Mouse (Mus musculus) limb, embryonic 13.5 days (tissue): Measurements from ENCODE around the gene Fancb. TPM values are rescaled to one million over a fixed set of nuclear protein-coding genes. Genes with fewer than 3 reads are reported as not detected.

ENCODE experiments used
- ATAC-seq: fragments of 200-750 bp; cut with Nextera tagmentation; 2 replicates; pipeline ENCODE4 v1.8.0; 2017; ENCODE audit warnings: low read depth, moderate number of reproducible peaks, moderate TSS enrichment; ENCODE audit not compliant: low FRiP score
- H3K27ac ChIP-seq: fragments of 300-500 bp; sonication (generic); 2 replicates; pipeline ENCODE4 v1.5.1; 2015; ENCODE audit warnings: inconsistent platforms, mild to moderate bottlenecking, moderate library complexity
- H3K27me3 ChIP-seq: fragments of 300-500 bp; sonication (generic); 2 replicates; pipeline ENCODE4 v1.6.1; 2015; ENCODE audit warnings: mild to moderate bottlenecking, inconsistent platforms
- H3K36me3 ChIP-seq: fragments of 300-500 bp; sonication (generic); 2 replicates; pipeline ENCODE4 v1.6.1; 2015; ENCODE audit warnings: inconsistent platforms, mild to moderate bottlenecking, moderate library complexity
- H3K4me1 ChIP-seq: fragments of 300-500 bp; sonication (generic); 2 replicates; pipeline ENCODE4 v1.6.1; 2015; ENCODE audit warnings: inconsistent platforms
- H3K4me2 ChIP-seq: fragments of 300-500 bp; sonication (generic); replicated peaks from 2 replicates; pipeline ENCODE4 v1.6.1; 2015; ENCODE audit warnings: inconsistent platforms, mild to moderate bottlenecking, moderate library complexity
- H3K4me3 ChIP-seq: fragments of 300-500 bp; sonication (generic); 2 replicates; pipeline ENCODE4 v1.5.1; 2015; ENCODE audit warnings: moderate library complexity, mild to moderate bottlenecking, inconsistent platforms
- H3K9ac ChIP-seq: fragments of 300-500 bp; sonication (generic); 2 replicates; pipeline ENCODE4 v1.6.1; 2015; ENCODE audit warnings: mild to moderate bottlenecking, inconsistent platforms
- H3K9me3 ChIP-seq: fragments of 300-500 bp; sonication (generic); 2 replicates; pipeline ENCODE4 v1.6.1; 2016; ENCODE audit warnings: inconsistent platforms
- WGBS: fragments of 180-500 bp; shearing (Covaris S2); methylation state at CpG from one replicate; pipeline ENCODE4 v1.1.7; 2015; 5-methylcytosine and 5-hydroxymethylcytosine counted together
- polyA plus RNA-seq: library from polyadenylated mRNA; unstranded; fragments of >200 nt; fragmentation: Nextera tagmentation; extraction: Ambion mirVana; gene quantifications from 2 replicates; pipeline ENCODE4 v1.2.1, GENCODE M21; 2015

Gene Fancb
- polyA plus RNA-seq: 8.1 and 8.3 TPM in 2 replicates

DNA sequence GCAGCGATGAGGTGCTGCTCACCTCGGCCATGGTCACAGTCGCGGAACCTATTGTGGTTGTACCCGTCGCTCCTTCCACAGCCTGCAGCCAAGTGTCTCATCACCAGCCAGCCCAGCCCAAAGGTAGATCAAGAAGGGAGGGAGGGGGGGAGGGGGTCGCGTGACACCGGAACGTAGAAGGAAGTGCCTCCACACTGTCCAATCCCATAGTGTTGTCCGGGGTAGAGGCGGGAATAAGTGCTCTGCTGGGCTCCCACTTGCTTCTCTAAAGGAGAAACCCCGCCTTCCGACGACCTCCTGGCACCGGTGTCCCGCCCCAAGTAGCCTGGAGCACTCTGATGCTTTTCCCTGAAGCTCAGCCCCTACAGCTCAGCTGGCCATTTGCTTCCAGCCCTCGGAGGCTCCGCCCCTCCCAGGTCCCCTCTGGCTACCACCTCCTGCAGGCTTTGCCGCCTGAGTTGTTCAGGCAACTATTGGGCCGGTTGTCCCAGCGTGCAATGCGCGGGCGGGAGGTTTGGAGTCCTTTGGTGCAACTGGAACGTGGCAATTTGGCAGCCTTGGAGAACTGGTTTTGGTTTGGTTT is at the start of gene Fancb, which contains the start of gene Mospd2:
Gene Fancb, plus strand, starts transcription at position 400 of the 583 bp plus-strand sequence.
Gene Mospd2, minus strand, starts transcription at position 183 of the 583 bp plus-strand sequence.
- Histone ChIP-seq H3K27ac (peak within 1 kb of the TSS; percentile 22; the same call in 1 of the 2 replicates), H3K4me1 (no peaks in the 10 kb centered on the region), H3K4me2 (peak within 1 kb of the TSS; percentile 63), H3K9ac (peak within 1 kb of the TSS; percentile 65), H3K4me3 (peak within 1 kb of the TSS; percentile 55), H3K9me3 (no peaks in the 10 kb centered on the region), H3K36me3 (no peaks in the 10 kb centered on the region), H3K27me3 (peaks cover 17% of the 10 kb centered on the region)
- WGBS: 13% methylated on average over 23 of the region's 26 CpGs
- peak; percentile 100 for ATAC-seq

GRCm38 (mm10) chrX:164941540-164941939 is 38.9 kb upstream of the Fancb start:
- whole genome bisulfite sequencing: 96% methylated on average over 5 of the region's 5 CpGs
- ATAC-seq: no peak
- Histone ChIP-seq H3K4me3 (no peak overlapping the region), H3K4me1 (no peaks in the 10 kb centered on the region), H3K4me2 (no peak overlapping the region), H3K27ac (no peak overlapping the region), H3K9ac (no peak overlapping the region), H3K27me3 (0 out of 2 replicates have a peak, but pooled peaks cover 3% of the 10 kb centered on the region), H3K36me3 (peaks cover 10% of the 10 kb centered on the region), H3K9me3 (no peaks in the 10 kb centered on the region)

DNA sequence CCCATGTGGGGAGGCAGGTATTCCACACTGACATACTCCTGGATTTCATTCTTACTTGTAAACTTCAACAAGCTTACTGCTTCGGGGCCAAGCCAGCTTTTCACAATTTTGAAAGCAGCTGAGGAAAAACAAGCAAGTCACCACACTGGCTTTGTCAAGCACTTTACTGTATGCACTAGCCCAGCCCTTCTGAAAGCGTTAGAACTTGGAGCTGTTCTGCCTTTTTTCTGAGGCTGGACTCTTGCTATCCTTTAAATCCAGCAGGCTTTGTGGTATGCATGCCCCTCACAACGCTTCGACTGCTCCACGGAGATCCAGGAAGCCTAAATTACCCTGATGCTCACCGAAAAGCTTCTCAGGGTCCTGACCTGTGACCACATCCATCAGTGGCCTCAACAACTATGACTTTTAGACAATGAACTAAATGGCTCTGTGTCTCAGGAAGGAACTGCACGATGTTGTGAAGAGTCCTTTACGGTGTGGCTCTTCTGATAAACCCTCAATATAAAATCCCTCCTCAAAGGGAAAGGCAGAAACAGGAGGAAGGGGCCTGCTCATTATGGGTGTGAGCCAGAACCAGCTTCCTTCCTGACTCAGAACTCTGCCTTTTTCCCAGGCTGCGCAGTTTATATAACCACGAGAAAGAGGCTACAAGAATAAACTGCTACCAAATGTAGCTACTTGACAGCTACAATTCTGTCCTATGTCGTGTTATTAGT is 28.4 kb upstream of the Fancb start:
- H3K4me3 ChIP-seq: no peak overlapping the region
- H3K36me3 ChIP-seq: peaks cover 5% of the 10 kb centered on the region; the same call in 1 of the 2 replicates
- no peak for ATAC-seq
- H3K9me3 ChIP-seq: no peaks in the 10 kb centered on the region
- H3K4me2 ChIP-seq: no peak overlapping the region
- 0 out of 2 replicates have a peak, but pooled peaks cover 7% of the 10 kb centered on the region for H3K4me1 ChIP-seq
- H3K27ac ChIP-seq: peak overlapping the region; percentile 33; the same call in 1 of the 2 replicates
- no peak overlapping the region for H3K9ac ChIP-seq
- peaks cover 9% of the 10 kb centered on the region; the same call in 1 of the 2 replicates for H3K27me3 ChIP-seq
- WGBS: 41% methylated on average over 11 of the region's 11 CpGs

DNA sequence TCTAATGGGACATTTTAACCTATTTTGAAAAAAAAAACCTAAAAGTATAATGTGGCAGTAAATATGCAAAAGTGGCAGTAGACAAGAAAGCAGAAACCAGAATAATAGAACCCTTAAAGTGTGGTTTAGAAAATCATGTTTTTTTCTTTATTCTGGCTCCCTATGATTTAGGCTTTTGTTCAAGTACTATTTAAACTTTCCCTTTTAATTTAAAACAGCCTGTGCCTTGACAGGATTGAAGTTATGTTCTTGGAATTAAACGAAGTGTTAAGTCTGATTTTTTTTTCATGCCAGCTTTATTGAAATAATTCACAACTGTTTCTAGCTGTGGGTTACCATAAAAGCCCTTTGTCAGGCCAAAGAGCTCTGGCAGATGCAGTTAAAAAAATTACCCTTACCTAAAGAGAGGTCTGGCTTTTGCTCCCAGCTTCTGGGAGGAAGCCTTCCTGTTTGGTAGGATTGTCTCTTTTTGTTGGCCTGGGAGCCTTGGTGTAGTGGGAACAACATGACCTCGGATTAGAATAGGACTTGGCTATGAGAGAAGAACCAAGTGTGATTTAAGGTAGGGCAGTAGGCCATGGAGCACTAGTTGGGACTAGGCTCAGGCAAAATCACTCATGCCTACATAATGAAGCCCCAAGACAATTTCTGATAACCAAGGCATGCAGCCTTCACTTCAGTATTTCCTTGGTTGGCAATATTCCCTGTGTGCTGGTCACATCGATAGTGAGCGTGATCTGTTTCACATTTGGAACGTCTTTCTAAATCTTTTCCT is 27.6 kb upstream of the Fancb start:
- 49% methylated on average over 5 of the region's 5 CpGs for WGBS
- H3K9ac ChIP-seq: no peak overlapping the region
- H3K4me2 ChIP-seq: no peak overlapping the region
- H3K36me3 ChIP-seq: peaks cover 5% of the 10 kb centered on the region; the same call in 1 of the 2 replicates
- no peak overlapping the region for H3K27ac ChIP-seq
- ATAC-seq: no peak
- H3K9me3 ChIP-seq: no peaks in the 10 kb centered on the region
- H3K4me1 ChIP-seq: 0 out of 2 replicates have a peak, but pooled peaks cover 7% of the 10 kb centered on the region
- H3K27me3 ChIP-seq: peaks cover 8% of the 10 kb centered on the region; the same call in 1 of the 2 replicates
- H3K4me3 ChIP-seq: no peak overlapping the region

- ATAC-seq: no peak
- Histone ChIP-seq H3K9me3 (no peaks in the 10 kb centered on the region), H3K4me1 (no peaks in the 10 kb centered on the region), H3K27ac (no peak overlapping the region), H3K36me3 (no peaks in the 10 kb centered on the region), H3K4me2 (no peak overlapping the region), H3K27me3 (peaks cover 3% of the 10 kb centered on the region; the same call in 1 of the 2 replicates), H3K9ac (no peak overlapping the region), H3K4me3 (no peak overlapping the region)
- WGBS: 88% methylated on average over 3 of the region's 3 CpGs
Measured at GRCm38 (mm10) chrX:164965750-164966448, 14.5 kb upstream of the Fancb start.

DNA sequence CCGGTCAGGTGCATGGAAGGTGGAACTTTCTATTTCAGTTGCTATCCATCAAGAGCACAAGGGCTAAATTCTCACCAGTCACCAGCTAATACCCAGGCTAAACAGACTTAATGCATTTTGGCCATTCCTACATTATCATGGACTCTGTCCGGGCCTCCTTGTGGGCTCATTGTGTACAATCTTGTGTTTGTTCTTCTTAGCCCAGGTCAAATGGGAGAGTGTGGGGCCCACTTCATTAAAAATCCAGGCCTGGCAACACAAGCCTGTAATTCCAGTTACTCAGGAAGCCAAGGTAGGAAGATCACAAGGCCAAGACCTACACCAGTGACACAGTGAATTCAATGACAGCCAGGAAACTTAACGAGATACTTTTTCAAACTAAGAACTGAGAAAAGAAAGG is 9.2 kb upstream of the Fancb start:
- no peak for ATAC-seq
- H3K9ac ChIP-seq: no peak overlapping the region
- no peaks in the 10 kb centered on the region for H3K9me3 ChIP-seq
- no peaks in the 10 kb centered on the region for H3K36me3 ChIP-seq
- H3K4me2 ChIP-seq: no peak overlapping the region
- H3K4me1 ChIP-seq: no peaks in the 10 kb centered on the region
- H3K4me3 ChIP-seq: no peak overlapping the region
- H3K27me3 ChIP-seq: no peaks in the 10 kb centered on the region
- no peak overlapping the region for H3K27ac ChIP-seq
- WGBS: 90% methylated on average over 3 of the region's 3 CpGs

GRCm38 (mm10) chrX:164978866-164979265 is 1.5 kb upstream of the Fancb start:
- Histone ChIP-seq H3K9me3 (no peaks in the 10 kb centered on the region), H3K36me3 (no peaks in the 10 kb centered on the region), H3K9ac (no peak overlapping the region), H3K4me1 (no peaks in the 10 kb centered on the region), H3K4me3 (peak overlapping the region; percentile 55; the same call in 1 of the 2 replicates), H3K27me3 (peaks cover 17% of the 10 kb centered on the region), H3K4me2 (peak overlapping the region; percentile 63), H3K27ac (no peak overlapping the region)
- ATAC-seq: no peak
- 79% methylated on average over 2 of the region's 2 CpGs for WGBS

DNA sequence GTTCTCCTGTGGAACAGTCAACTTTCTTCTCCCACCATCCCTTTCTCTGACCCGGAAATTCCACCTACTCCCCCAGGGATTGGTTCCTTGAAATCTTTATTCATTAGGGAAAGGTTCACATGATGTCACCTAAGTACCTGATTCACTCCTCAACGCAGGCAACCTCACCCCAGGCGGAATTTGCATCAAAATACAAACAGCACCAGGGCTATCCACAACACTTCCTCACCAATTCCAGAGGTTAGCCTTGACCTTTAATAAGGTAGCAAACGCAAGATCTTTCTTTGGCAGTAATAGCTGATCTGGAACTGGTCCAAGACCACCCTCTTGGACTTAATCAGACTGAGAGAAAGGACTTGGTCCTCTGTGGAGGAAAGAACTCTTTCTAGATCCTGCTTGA is 22.7 kb downstream of the Fancb start:
- ATAC-seq: no peak
- Histone ChIP-seq H3K27ac (no peak overlapping the region), H3K36me3 (no peaks in the 10 kb centered on the region), H3K9me3 (no peaks in the 10 kb centered on the region), H3K9ac (no peak overlapping the region), H3K4me3 (no peak overlapping the region), H3K27me3 (peaks cover 10% of the 10 kb centered on the region; the same call in 1 of the 2 replicates), H3K4me1 (no peaks in the 10 kb centered on the region), H3K4me2 (no peak overlapping the region)
- 31% methylated on average over 4 of the region's 4 CpGs for WGBS

GRCm38 (mm10) chrX:165004779-165005324 is 24.5 kb downstream of the Fancb start, which contains the start of gene Gm17604:
Gene Gm17604 (minus strand): TSS chrX:165004829.
- Histone ChIP-seq H3K27ac (no peak within 1 kb of the TSS), H3K4me2 (no peak within 1 kb of the TSS), H3K27me3 (0 out of 2 replicates have a peak, but pooled peaks cover 9% of the 10 kb centered on the region), H3K9ac (no peak within 1 kb of the TSS), H3K9me3 (no peaks in the 10 kb centered on the region), H3K4me1 (no peaks in the 10 kb centered on the region), H3K4me3 (no peak within 1 kb of the TSS), H3K36me3 (no peaks in the 10 kb centered on the region)
- no peak for ATAC-seq
